Mouse (Mus musculus) intestine, embryonic 14.5 days (tissue): Measurements from ENCODE around the gene Gm7356. TPM values are rescaled to one million over a fixed set of nuclear protein-coding genes. Genes with fewer than 3 reads are reported as not detected.
"Not testable (repeated sequence)": the region's sequence is repeated elsewhere in the genome, so short reads cannot be mapped to it uniquely, and the experiment has no call there.

Source experiments
- ATAC-seq: fragments of 200-750 bp; cut with Nextera tagmentation; replicated peaks from 2 replicates; pipeline ENCODE4 v1.8.0; 2017; ENCODE audit warnings: low read depth, moderate number of reproducible peaks, moderate TSS enrichment, moderate library complexity; ENCODE audit not compliant: low FRiP score, low TSS enrichment
- DNase-seq: peaks from one replicate; pipeline ENCODE4 v3.0.0-alpha.2; 2018; ENCODE audit warnings: low spot score
- H3K27ac ChIP-seq: fragments of 300-500 bp; sonication (generic); 2 replicates; pipeline ENCODE4 v1.5.1; 2014; ENCODE audit warnings: low read depth, mild to moderate bottlenecking, control low read depth
- H3K27me3 ChIP-seq: fragments of 300-500 bp; sonication (generic); replicated peaks from 2 replicates; pipeline ENCODE4 v1.6.1; 2014; ENCODE audit warnings: low read length, control low read depth; ENCODE audit not compliant: control insufficient read depth, insufficient read depth
- H3K36me3 ChIP-seq: fragments of 300-500 bp; sonication (generic); 2 replicates; pipeline ENCODE4 v1.6.1; 2014; ENCODE audit warnings: low read length, control low read depth; ENCODE audit not compliant: control insufficient read depth, insufficient read depth
- H3K4me1 ChIP-seq: fragments of 300-500 bp; sonication (generic); replicated peaks from 2 replicates; pipeline ENCODE4 v1.6.1; 2014; ENCODE audit warnings: low read length, control low read depth, mixed read lengths; ENCODE audit not compliant: control insufficient read depth, insufficient read depth
- H3K4me2 ChIP-seq: fragments of 300-500 bp; sonication (generic); 2 replicates; pipeline ENCODE4 v1.6.1; 2014; ENCODE audit warnings: low read length
- H3K4me3 ChIP-seq: fragments of 300-500 bp; sonication (generic); 2 replicates; pipeline ENCODE4 v1.5.1; 2014; ENCODE audit warnings: low read depth, low read length, control low read depth, mixed read lengths
- H3K9ac ChIP-seq: fragments of 300-500 bp; sonication (generic); 2 replicates; pipeline ENCODE4 v1.6.1; 2014; ENCODE audit warnings: mild to moderate bottlenecking, low read length
- H3K9me3 ChIP-seq: fragments of 300-500 bp; sonication (generic); 2 replicates; pipeline ENCODE4 v1.6.1; 2016; ENCODE audit warnings: low read length, control low read depth; ENCODE audit not compliant: control insufficient read depth
- WGBS: fragments of 180-500 bp; shearing (Covaris S2); extraction: QIAGEN DNeasy Blood & Tissue Kit; methylation state at CpG from one replicate; pipeline ENCODE4 v1.1.7; 2014; 5-methylcytosine and 5-hydroxymethylcytosine counted together
- polyA plus RNA-seq: library from polyadenylated mRNA; unstranded; fragments of >200 nt; fragmentation: Nextera tagmentation; extraction: Ambion mirVana; gene quantifications from 2 replicates; pipeline ENCODE4 v1.2.1, GENCODE M21; 2014

Gm7356 gene
- polyA plus RNA-seq, 1 experiment from 2014 or later, result not detected

DNA sequence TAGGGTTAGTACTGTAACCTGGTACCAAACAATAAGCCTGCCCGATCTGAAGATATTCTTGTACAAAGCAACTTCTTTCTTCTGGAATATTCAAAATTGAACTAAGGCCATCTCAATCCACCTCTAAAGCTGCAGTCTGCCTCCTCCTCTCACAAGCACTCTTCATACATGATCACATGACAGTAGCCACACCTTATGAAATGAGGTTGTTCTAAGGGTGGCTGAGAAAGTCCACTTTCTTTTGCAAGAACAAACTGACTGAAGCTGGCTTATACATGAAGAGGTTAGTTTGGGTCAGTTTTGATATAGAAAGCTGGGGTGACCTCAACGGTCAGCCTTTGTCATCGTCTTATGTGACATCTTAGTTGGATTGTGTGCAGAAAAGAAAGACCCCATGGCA lies 41.3 kb downstream of the Gm7356 start:
- not testable (repeated sequence) for H3K4me3 ChIP-seq, H3K27me3 ChIP-seq, H3K9me3 ChIP-seq, DNase-seq, H3K4me2 ChIP-seq, H3K9ac ChIP-seq, H3K27ac ChIP-seq, H3K36me3 ChIP-seq, H3K4me1 ChIP-seq, ATAC-seq
- WGBS, result 94% methylated on average over 3 of the region's 3 CpGs

DNA sequence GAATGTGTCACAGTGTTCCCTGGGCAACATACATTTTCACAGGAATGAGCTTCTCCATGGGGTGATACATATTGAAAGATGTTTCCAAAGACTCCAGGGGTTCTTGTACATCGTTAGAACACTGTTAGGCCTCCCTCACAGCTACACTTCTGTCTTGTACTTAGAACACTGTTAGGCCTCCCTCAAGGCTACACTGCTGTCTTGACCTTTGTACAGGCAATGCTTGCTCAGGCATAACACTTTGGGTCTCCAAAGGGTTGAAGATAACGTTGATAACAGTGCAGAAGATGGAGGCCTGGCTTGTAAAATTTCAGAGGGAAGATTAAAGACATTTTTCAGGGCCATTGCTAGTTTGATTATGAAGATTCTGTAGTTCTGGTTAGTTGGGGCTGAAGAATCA lies 45.4 kb downstream of the Gm7356 start:
- H3K36me3 ChIP-seq, ATAC-seq, DNase-seq, H3K27ac ChIP-seq, H3K9ac ChIP-seq, H3K4me1 ChIP-seq, H3K4me3 ChIP-seq, H3K4me2 ChIP-seq, H3K9me3 ChIP-seq, H3K27me3 ChIP-seq: not testable (repeated sequence)
- 36% methylated on average over 1 of the region's 2 CpGs for WGBS

DNA sequence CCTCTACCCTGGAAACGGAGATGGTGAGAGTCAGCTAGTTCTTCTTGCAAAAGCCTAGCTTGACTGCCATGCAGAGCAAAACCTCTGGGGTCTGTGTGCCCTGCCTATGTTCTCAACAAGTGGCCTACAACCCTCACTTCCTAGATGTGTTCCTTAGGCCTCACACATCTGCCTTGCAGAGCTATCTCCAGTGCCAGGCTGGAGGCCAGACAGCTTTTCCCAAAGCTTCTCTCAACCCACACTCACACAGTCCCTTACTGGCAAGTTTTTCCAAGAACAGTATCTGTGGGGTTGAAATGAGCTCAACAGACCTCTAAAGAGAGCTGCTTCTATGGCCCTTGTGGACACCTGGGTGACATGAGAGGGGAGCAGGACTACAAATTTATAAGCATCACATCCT lies 51.9 kb downstream of the Gm7356 start:
- ATAC-seq, H3K27ac ChIP-seq, H3K4me2 ChIP-seq, H3K27me3 ChIP-seq, H3K4me3 ChIP-seq, H3K4me1 ChIP-seq, H3K9me3 ChIP-seq, H3K9ac ChIP-seq, H3K36me3 ChIP-seq, DNase-seq: not testable (repeated sequence)
- 85% methylated on average over 1 of the region's 1 CpGs for WGBS

Other genes starting within 250 kb of the Gm7356 start
- 75.1 and 86.2 TPM in 2 replicates for gene Afdn, start 243.2 kb downstream of the Gm7356 start, polyA plus RNA-seq
- gene Tcte2, start 241.9 kb downstream of the Gm7356 start, polyA plus RNA-seq, result 3.4 and 5.2 TPM in 2 replicates
- not detected in 2 replicates for gene Gm7168, start 55.3 kb downstream of the Gm7356 start, polyA plus RNA-seq
- gene Gm7358, start 55.8 kb upstream of the Gm7356 start, polyA plus RNA-seq, result not detected in 2 replicates
- 10.4 and 10.8 TPM in 2 replicates for gene Dact2, start 200.6 kb upstream of the Gm7356 start, polyA plus RNA-seq